Mouse (Mus musculus) neural tube, embryonic 11.5 days (tissue): ENCODE measurements at regions not wholly inside any gene's neighbourhood (a gene's known extent, or its start where the extent isn't known, plus 50 kb on each side); places are given as distances from the start of the nearest gene placed in this dataset. TPM values are rescaled to one million over a fixed set of nuclear protein-coding genes. Genes with fewer than 3 reads are reported as not detected.

Source experiments
- ATAC-seq: fragments of 200-750 bp; cut with Nextera tagmentation; 2 replicates; pipeline ENCODE4 v1.8.0; 2017; ENCODE audit warnings: moderate number of reproducible peaks, mild to moderate bottlenecking, moderate TSS enrichment, moderate library complexity; ENCODE audit not compliant: insufficient read depth, low FRiP score, low TSS enrichment
- DNase-seq: peaks from one replicate; pipeline ENCODE4 v3.0.0-alpha.2; 2015; ENCODE audit warnings: low spot score
- H3K27ac ChIP-seq: fragments of 300-500 bp; sonication (generic); 2 replicates; pipeline ENCODE4 v1.5.1; 2014; ENCODE audit warnings: low read depth, mild to moderate bottlenecking, low read length
- H3K27me3 ChIP-seq: fragments of 300-500 bp; sonication (generic); 2 replicates; pipeline ENCODE4 v1.6.1; 2014; ENCODE audit warnings: mild to moderate bottlenecking, low read length, mixed read lengths; ENCODE audit not compliant: control insufficient read depth, insufficient read depth
- H3K36me3 ChIP-seq: fragments of 300-500 bp; sonication (generic); 2 replicates; pipeline ENCODE4 v1.6.1; 2014; ENCODE audit warnings: mild to moderate bottlenecking, low read length, moderate library complexity, mixed read lengths; ENCODE audit not compliant: control insufficient read depth, insufficient read depth
- H3K4me1 ChIP-seq: fragments of 300-500 bp; sonication (generic); 2 replicates; pipeline ENCODE4 v1.6.1; 2014; ENCODE audit warnings: low read length, mixed read lengths; ENCODE audit not compliant: control insufficient read depth, insufficient read depth
- H3K4me2 ChIP-seq: fragments of 300-500 bp; sonication (generic); 2 replicates; pipeline ENCODE4 v1.6.1; 2014; ENCODE audit warnings: low read depth, mild to moderate bottlenecking, moderate library complexity
- H3K4me3 ChIP-seq: fragments of 300-500 bp; sonication (generic); 2 replicates; pipeline ENCODE4 v1.5.1; 2014; ENCODE audit warnings: low read depth, low read length
- H3K9ac ChIP-seq: fragments of 300-500 bp; sonication (generic); 2 replicates; pipeline ENCODE4 v1.6.1; 2014; ENCODE audit warnings: mild to moderate bottlenecking, low read length
- H3K9me3 ChIP-seq: fragments of 300-500 bp; sonication (generic); 2 replicates; pipeline ENCODE4 v1.6.1; 2016; ENCODE audit warnings: low read length; ENCODE audit not compliant: control insufficient read depth
- WGBS: fragments of 180-500 bp; shearing (Covaris S2); extraction: QIAGEN DNeasy Blood & Tissue Kit; methylation state at CpG from one replicate; pipeline ENCODE4 v1.1.7; 2014; 5-methylcytosine and 5-hydroxymethylcytosine counted together
- microRNA-seq: library from miRNA; unstranded; fragments of <30 nt; microRNA quantifications from one replicate; pipeline ENCODE4, GENCODE M21; 2016

DNA sequence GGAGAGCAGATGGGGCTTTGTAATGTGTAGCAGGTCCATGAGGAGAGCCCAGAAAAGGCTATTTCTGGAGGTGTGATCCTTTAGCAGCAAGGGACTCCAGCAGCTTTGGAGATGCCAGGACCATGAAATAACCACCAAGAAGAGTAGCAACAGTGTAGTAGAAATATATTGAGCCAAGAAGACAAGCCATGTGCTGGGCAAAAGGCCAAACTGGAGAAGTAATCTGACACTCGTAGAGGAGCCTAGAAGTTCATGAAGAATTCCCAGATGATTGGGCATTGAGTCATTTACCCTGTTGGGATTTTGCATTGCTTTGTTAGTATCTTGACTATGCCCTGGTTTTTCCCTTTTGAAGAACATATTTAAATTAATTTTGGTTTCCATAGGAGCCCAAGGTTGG lies 271.3 kb upstream of the Slitrk5 start:
- Histone ChIP-seq H3K4me3 (no peak overlapping the region), H3K36me3 (no peaks in the 10 kb centered on the region), H3K4me2 (no peak overlapping the region), H3K27ac (no peak overlapping the region), H3K9me3 (no peaks in the 10 kb centered on the region), H3K27me3 (no peaks in the 10 kb centered on the region), H3K9ac (no peak overlapping the region), H3K4me1 (no peaks in the 10 kb centered on the region)
- ATAC-seq (no peak), DNase-seq (no peak)
- WGBS = 85% methylated on average over 1 of the region's 1 CpGs

DNA sequence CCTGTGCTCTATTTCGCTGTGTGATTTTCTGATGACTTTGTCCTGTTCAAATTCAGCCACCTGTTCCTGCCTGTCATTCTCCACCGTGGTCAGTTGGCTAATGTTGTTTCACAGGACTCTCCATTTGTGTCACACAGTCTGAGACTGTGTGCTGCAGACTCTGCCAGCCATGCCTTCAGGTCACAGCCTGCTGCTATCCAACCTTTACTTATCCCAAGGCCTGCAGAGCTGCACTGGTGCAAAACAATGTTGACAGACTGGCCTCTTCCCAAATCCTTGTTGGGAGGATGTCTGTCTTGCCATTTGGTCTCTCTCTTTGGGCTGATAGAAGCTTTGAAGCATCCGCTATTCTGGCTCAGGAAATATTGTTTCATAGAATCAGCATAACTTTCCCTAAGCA lies 261.4 kb upstream of the Slitrk5 start:
- H3K9me3 ChIP-seq = no peaks in the 10 kb centered on the region
- no peak overlapping the region for H3K4me2 ChIP-seq
- H3K27me3 ChIP-seq = no peaks in the 10 kb centered on the region
- no peak overlapping the region for H3K9ac ChIP-seq
- no peaks in the 10 kb centered on the region for H3K36me3 ChIP-seq
- 80% methylated on average over 3 of the region's 3 CpGs for WGBS
- H3K27ac ChIP-seq = no peak overlapping the region
- no peak overlapping the region for H3K4me3 ChIP-seq
- no peaks in the 10 kb centered on the region for H3K4me1 ChIP-seq
- no peak for ATAC-seq
- no peak for DNase-seq

DNA sequence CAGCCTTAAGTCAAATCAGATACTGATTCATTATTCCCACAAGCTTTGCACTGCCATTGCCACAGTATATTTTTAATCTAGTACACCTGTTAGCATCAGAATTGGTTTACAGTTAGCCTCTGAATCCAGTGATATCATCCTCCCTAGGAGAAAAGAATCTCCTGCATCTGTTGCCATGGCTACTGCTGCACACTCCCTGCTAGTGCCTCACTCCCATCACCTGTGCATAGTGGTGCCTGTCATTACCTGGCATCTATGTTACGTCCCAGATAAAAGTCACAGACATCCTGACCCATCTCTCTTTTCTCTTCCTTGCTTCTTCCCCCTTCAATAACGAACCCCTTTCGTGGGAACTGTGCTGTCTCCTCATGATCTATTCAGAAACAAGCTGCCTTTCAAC lies 256.4 kb upstream of the Slitrk5 start:
- Histone ChIP-seq H3K4me2 (no peak overlapping the region), H3K27me3 (no peaks in the 10 kb centered on the region), H3K27ac (no peak overlapping the region), H3K9me3 (no peaks in the 10 kb centered on the region), H3K4me1 (no peaks in the 10 kb centered on the region), H3K9ac (no peak overlapping the region), H3K36me3 (no peaks in the 10 kb centered on the region), H3K4me3 (no peak overlapping the region)
- WGBS = 79% methylated on average over 3 of the region's 3 CpGs
- ATAC-seq (no peak), DNase-seq (no peak)

DNA sequence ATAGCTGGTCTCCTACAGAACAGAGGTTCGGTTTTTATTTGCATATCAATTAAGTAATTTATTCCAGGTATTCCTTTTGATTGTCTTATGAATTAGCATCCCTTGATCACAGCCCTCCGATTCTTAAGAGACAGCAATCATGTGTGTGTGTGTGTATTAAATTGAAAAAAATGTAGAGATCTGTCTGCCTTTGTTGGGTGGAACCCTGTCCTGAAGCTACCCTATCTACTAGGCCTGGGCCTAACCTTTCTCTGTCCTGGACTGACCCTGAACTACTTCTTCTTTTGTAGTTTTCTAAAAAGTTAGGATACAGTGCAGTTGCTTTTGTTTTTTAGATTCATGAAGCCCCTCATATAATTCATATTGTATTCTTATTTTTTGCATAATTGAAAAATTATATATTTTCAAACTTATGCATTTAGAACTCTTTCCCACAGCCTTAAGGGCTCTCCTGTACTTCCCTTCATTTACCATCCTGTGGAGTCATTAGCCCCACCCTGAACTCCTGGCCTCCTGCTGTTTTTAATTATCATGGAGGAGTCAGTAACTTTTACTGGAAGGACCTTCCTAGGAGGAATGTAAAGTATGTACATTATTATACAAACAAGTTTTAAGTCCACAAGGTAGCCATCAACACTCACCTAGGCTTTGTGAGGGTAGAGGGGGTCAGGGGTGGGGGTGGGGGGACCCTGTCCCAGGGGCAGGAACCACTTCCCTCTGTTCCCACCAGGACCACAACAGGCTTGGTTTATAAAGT lies 245.6 kb upstream of the Slitrk5 start:
- Histone ChIP-seq H3K36me3 (no peaks in the 10 kb centered on the region), H3K4me2 (no peak overlapping the region), H3K27ac (no peak overlapping the region), H3K27me3 (no peaks in the 10 kb centered on the region), H3K9me3 (no peaks in the 10 kb centered on the region), H3K9ac (no peak overlapping the region), H3K4me1 (no peaks in the 10 kb centered on the region), H3K4me3 (no peak overlapping the region)
- WGBS = 91% methylated on average over 2 of the region's 2 CpGs
- DNase-seq = no peak
- no peak for ATAC-seq

Small RNA genes lying in the stretch of these regions (microRNA-seq; reads per million reads assigned to microRNA genes)
- gene Gm22802 = not detected
